Mouse (Mus musculus) lung, postnatal 0 days (tissue): ENCODE results near the gene Sarm1.

Source experiments
- CTCF ChIP-seq: IDR thresholded peaks from 2 replicates; pipeline ENCODE4 v1.5.1; 2016; ENCODE audit warnings: antibody characterized with exemption, mild to moderate bottlenecking
- EP300 ChIP-seq: IDR thresholded peaks from 2 replicates; pipeline ENCODE4 v1.6.1; 2016; ENCODE audit warnings: antibody characterized with exemption, mild to moderate bottlenecking, control low read depth

DNA sequence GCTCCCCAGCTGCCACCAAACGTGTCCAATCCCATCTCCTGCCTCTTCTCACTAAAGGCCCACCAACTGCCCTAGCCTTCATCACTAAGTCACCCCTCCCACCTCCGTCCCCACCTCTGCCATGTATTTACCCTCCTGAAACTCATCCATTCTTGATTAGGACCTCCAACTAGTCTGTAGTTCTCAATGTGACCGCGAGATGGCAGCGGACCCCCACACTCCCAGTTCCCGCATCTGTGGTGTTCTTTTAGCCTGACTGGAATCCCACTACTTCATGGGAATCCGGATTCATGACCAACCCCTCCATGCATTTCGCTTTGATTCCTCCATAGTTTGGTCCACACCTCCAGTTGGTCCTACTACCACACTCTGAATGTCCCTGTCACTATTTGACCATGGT, 9.4 kb downstream of the Sarm1 start:
- TF ChIP-seq CTCF (peak; percentile 90), EP300 (no peak)
